Mouse (Mus musculus) G1E-ER4 (cell line): Measurements from ENCODE around the gene Usp6nl. TPM values are rescaled to one million over a fixed set of nuclear protein-coding genes. Genes with fewer than 3 reads are reported as not detected.

ENCODE experiments used
- GATA1 ChIP-seq: IDR thresholded peaks from one replicate; pipeline ENCODE4 v1.8.0; 2012; ENCODE audit warnings: low read length, inconsistent platforms
- polyA plus RNA-seq: library from polyadenylated mRNA; stranded (reverse); fragments of >175 nt; gene quantifications from 2 replicates; pipeline ENCODE4 v1.2.3, GENCODE M21; 2012

Gene Usp6nl
- polyA plus RNA-seq, 1 experiment = 37.8 TPM

GRCm38 (mm10) chr2:6414400-6414799 lies 91.9 kb downstream of the Usp6nl start:
- TF ChIP-seq GATA1 = no peak

GRCm38 (mm10) chr2:6417158-6417557 lies 94.7 kb downstream of the Usp6nl start:
- TF ChIP-seq GATA1 = no peak

DNA sequence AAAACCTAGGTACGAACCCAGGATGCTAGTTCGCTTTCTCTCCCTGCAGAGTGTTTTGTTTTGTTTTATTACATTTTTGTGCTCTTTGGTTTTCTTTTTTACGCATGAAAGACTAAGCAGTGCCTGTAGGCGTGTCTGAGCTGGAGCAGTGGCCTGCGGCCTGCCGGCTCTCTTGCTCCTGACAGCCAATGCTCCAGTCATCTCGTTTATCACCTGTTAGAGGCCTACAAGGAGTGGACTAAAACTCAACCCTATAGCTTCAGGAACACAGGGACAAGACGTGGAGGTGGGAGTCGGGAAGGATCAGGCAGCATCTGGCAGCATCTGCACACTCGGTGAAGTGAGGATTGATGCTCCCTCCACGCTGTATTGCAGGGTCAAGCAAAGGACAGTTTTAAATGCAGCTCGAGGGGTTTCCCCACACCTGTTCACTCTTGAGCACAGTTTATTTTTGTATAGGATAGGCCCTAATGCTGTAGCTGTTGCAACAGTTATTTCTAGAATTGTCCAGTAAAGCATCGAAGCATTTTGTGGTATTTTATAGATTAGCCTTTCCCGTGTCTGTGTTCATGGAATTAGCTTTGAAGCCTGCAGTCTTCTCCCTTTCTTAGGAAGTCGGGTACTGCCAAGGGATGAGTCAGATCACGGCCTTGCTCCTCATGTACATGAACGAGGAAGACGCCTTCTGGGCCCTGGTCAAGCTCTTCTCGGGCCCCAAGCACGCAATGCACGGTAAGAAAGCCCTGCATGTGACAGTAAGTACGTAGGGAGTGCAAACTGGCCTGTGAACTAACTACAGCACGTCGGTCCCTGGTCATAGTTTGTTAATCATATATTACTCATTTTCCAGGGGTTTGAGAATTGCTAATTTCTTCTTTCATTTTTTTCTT lies 101.4 kb downstream of the Usp6nl start:
- no peak for TF ChIP-seq GATA1

DNA sequence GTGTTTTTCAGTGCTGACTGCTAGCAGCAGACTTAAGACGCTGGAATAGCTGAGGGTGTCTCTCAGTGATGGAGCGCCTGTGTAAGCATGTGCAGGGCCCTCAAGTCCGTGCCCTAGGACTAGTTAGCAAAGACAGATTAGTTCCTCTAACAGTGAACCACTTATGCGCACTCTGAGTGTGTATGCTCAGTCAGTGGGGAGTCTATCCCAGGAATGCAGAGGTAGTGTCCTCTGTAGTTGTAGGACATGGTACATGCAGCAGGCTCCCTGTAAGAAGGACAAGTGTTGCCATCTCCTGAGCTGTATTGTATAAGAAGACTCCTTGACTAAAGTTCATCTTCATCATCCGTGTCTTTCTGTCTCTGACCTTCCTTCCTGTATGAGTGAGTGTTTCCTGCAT lies 102.4 kb downstream of the Usp6nl start:
- TF ChIP-seq GATA1 = no peak

DNA sequence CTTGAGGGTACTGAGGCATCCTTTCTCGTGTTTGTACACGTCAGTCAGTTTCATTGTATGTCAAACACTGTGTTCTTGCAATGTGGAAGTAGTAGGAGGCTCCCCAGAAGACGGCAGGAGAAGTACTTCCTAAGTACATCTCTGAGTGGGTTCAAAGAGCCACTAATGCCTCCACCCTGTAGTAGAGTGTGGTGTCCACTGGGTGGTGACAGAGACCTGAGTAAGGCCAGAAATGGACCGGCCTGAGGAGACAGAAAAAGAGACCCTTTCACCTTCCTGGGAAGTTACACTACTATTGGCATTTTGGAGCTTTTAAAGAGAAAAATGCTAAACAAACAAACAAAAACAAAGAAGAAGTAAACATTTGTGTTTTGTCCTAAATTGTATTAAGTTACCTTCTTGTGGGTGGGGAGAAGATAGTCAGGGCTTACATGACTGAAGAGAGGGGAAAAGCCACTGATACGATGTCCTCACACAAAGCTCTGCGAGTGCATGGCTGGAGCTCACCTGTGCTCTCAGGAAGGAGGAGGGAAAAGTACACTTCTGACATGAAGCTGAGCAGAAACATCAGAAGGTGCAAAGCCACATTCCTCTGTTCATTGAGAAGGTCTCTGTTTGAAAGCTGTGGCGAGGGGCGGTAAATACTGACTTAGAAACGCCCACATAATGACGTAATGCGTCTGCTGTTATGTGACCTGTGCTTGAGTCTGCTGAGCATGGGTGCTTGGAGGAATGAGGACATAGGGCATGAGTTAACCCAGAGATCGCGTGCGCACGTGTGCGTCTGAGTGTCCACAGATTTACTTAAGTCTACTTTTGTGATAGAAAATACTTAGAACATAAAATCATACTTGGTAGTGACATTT lies 113.9 kb downstream of the Usp6nl start:
- TF ChIP-seq GATA1 = no peak

DNA sequence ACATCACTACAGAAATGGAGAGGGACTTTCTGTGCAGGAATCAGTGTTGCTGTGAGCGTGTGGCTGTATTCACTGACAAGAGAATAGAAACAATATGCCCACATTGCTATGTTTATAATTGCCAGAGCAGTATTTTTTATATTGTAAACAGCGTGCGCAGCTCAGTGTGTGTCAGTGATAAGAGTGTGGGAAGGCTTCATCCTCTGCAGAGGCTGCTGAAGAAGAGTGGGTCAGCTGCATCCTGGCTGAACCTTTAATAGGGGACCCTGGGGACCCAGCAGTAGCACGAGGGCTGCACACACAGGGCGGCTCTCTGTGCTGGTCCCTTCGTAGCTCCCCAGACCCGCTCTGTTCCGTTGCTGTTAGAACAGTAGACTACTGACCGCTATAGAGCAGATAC lies 119.2 kb downstream of the Usp6nl start:
- no peak for TF ChIP-seq GATA1

GRCm38 (mm10) chr2:6442302-6442701 lies 119.8 kb downstream of the Usp6nl start:
- TF ChIP-seq GATA1 = no peak

- TF ChIP-seq GATA1 = no peak
These were observed 121.5 kb downstream of the Usp6nl start for GRCm38 (mm10) chr2:6444015-6444414.

- no peak for TF ChIP-seq GATA1
These were observed 122.3 kb downstream of the Usp6nl start for GRCm38 (mm10) chr2:6444723-6445169.

- TF ChIP-seq GATA1 = no peak
These were observed 123.4 kb downstream of the Usp6nl start for GRCm38 (mm10) chr2:6445858-6446257.

GRCm38 (mm10) chr2:6448880-6449279 lies 126.4 kb downstream of the Usp6nl start:
- no peak for TF ChIP-seq GATA1

DNA sequence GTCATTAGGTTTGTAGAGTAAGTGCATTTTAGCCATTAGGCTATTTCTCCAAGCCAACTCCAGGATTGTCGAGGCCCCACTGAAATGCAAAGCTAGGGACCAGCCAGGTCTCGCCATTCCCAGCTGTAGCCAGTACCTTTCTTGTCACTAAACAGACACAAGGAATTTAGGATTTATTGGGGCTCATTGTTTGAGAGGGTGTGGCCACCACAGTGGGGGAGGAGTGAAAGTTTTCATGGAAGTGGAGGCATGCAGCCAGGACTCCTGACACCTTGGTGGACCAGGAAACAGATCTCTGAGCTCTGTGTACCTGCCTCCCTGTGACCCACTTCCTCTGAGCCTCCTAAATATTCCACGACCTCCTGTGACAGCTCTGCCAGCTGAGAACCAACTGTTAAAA lies 127.2 kb downstream of the Usp6nl start:
- TF ChIP-seq GATA1 = no peak

GRCm38 (mm10) chr2:6450544-6450943 lies 128.1 kb downstream of the Usp6nl start:
- TF ChIP-seq GATA1 = no peak

- TF ChIP-seq GATA1 = no peak
These were observed 132.6 kb downstream of the Usp6nl start for GRCm38 (mm10) chr2:6454941-6455516.

DNA sequence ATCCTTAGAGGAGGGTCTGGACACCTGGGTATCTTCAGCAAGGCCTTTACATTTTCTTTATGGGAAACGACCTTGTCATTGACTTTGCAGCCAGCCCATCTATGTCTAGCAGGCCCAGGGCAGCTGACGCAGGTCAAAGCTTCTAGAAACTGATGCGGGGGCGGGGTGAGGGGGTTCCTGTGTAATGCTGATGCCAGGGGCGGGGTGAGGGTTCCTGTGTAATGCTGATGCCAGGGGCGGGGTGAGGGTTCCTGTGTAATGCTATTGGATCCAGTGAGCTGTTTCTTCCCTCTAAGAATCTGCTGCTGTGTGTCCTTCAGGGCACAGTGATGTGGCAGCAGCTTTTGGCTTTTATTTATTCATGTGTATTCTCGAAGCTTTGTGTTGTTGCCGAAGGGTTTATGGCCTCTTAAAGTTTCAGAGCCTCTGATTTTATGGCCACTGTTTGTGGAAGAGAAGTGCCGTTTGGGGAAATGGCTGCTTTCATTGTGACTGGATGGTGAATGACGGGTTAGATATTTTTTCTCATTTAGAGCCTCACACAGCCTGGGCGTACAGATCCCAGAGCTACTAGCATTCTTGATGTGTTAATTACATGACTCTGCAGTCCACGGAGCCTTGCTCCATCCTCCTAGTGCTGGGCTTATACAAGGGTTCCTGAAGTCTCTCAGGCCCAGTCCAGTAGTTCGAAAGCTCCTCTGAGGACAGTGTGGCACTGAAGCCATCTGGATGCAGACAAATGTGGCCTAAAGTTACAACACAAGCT lies 137.0 kb downstream of the Usp6nl start:
- no peak for TF ChIP-seq GATA1

- no peak for TF ChIP-seq GATA1
These were observed 139.8 kb downstream of the Usp6nl start for GRCm38 (mm10) chr2:6462306-6462705.
